9 mouse cellular contexts compared by ENCODE assay signal in genomic region chr15:31315630-31316231, GRCm38 (mm10). TPM values are rescaled to one million over a fixed set of nuclear protein-coding genes. Genes with fewer than 3 reads are reported as not detected.
DNase-seq lines count a peak whose midpoint lies in the region; ATAC-seq lines count a peak whose summit lies in the region.
"Had no signal": no experiment of that assay in that cellular context is flagged by ENCODE, and none has a peak within 500 bp of the region (broad histone marks: within the 10 kb centered on the region; RNA-seq: fewer than 3 reads in every experiment).

No protein-coding gene starts in this region.

- no peaks in the 10 kb centered on the region for H3K27me3 ChIP-seq in forebrain, embryonic 12.5 days
- no peaks in the 10 kb centered on the region for H3K27me3 ChIP-seq in heart, embryonic 16.5 days (ENCODE audit: control insufficient read depth, insufficient read depth, low read length)
- no peaks in the 10 kb centered on the region for H3K27me3 ChIP-seq in liver, embryonic 16.5 days (ENCODE audit: control insufficient read depth, insufficient read depth, low read depth, low read length)
- H3K27me3 ChIP-seq in neural tube, embryonic 15.5 days (replicated peaks), result no peaks in the 10 kb centered on the region
- H3K27me3 ChIP-seq: embryonic facial prominence, embryonic 13.5 days had no signal

- H3K4me1 ChIP-seq in forebrain, embryonic 12.5 days, result peaks cover 21% of the 10 kb centered on the region
- H3K4me1 ChIP-seq in heart, embryonic 16.5 days (ENCODE audit: control insufficient read depth, insufficient read depth, low read length), result 0 out of 2 replicates have a peak, but pooled peaks cover 2% of the 10 kb centered on the region
- no peaks in the 10 kb centered on the region for H3K4me1 ChIP-seq in liver, embryonic 16.5 days (ENCODE audit: control insufficient read depth, low read depth, low read length)
- H3K4me1 ChIP-seq in neural tube, embryonic 15.5 days, result peaks cover 12% of the 10 kb centered on the region

- H3K9me3 ChIP-seq in forebrain, embryonic 12.5 days, result no peaks in the 10 kb centered on the region
- H3K9me3 ChIP-seq in heart, embryonic 16.5 days (replicated peaks; ENCODE audit: control insufficient read depth, low read length), result no peaks in the 10 kb centered on the region; the same call in 1 of the 2 replicates
- H3K9me3 ChIP-seq in liver, embryonic 16.5 days (replicated peaks; ENCODE audit: control insufficient read depth, low read length), result no peaks in the 10 kb centered on the region; the same call in 1 of the 2 replicates
- H3K9me3 ChIP-seq in neural tube, embryonic 15.5 days (replicated peaks), result no peaks in the 10 kb centered on the region
- H3K9me3 ChIP-seq: embryonic facial prominence, embryonic 13.5 days had no signal

- no peak overlapping the region for H3K9ac ChIP-seq in forebrain, embryonic 12.5 days
- no peak overlapping the region for H3K9ac ChIP-seq in heart, embryonic 16.5 days (ENCODE audit: low read length)
- H3K9ac ChIP-seq in liver, embryonic 16.5 days (ENCODE audit: low read depth, low read length), result no peak overlapping the region
- no peak overlapping the region for H3K9ac ChIP-seq in neural tube, embryonic 15.5 days (replicated peaks)
- H3K9ac ChIP-seq: embryonic facial prominence, embryonic 13.5 days had no signal

- 2% methylated on average over 5 of the region's 5 CpGs for WGBS in forebrain, embryonic 12.5 days
- 8% methylated on average over 5 of the region's 5 CpGs for WGBS in heart, embryonic 16.5 days
- 10% methylated on average over 5 of the region's 5 CpGs for WGBS in liver, embryonic 16.5 days (ENCODE audit: insufficient replicate concordance)
- 4% methylated on average over 5 of the region's 5 CpGs for WGBS in neural tube, embryonic 15.5 days

- no peak overlapping the region for H3K27ac ChIP-seq in forebrain, embryonic 12.5 days
- no peak overlapping the region for H3K27ac ChIP-seq in heart, embryonic 16.5 days (ENCODE audit: low read length)
- no peak overlapping the region for H3K27ac ChIP-seq in liver, embryonic 16.5 days (ENCODE audit: low read length)
- H3K27ac ChIP-seq in neural tube, embryonic 15.5 days (replicated peaks), result no peak overlapping the region
- H3K27ac ChIP-seq: embryonic facial prominence, embryonic 13.5 days had no signal

- ATAC-seq in forebrain, embryonic 12.5 days (ENCODE audit: low FRiP score), result peak; percentile 81
- peak; percentile 76 for ATAC-seq in heart, embryonic 16.5 days (replicated peaks; ENCODE audit: extremely low read depth, insufficient read depth, low FRiP score)
- ATAC-seq in liver, embryonic 16.5 days (ENCODE audit: low read depth), result peak; percentile 51; the same call in 1 of the 2 replicates
- peak; percentile 86 for ATAC-seq in neural tube, embryonic 15.5 days (ENCODE audit: low FRiP score)

- peak; percentile 70 for DNase-seq in CD4-positive, CD25-positive, alpha-beta regulatory T cell, adult 2 months (ENCODE audit: low read depth, low spot score)
- DNase-seq in brain, embryonic 18.5 days (ENCODE audit: low read depth, low spot score), result peak; percentile 71
- DNase-seq in kidney, postnatal 25 days, result peak; percentile 81 to 91
- DNase-seq in testis, postnatal 14 days (ENCODE audit: low spot score), result peak; percentile 66

- H3K4me2 ChIP-seq in forebrain, embryonic 12.5 days, result no peak overlapping the region
- no peak overlapping the region for H3K4me2 ChIP-seq in heart, embryonic 16.5 days (ENCODE audit: low read depth, low read length)
- H3K4me2 ChIP-seq in liver, embryonic 16.5 days (ENCODE audit: low read depth, low read length), result no peak overlapping the region
- H3K4me2 ChIP-seq in neural tube, embryonic 15.5 days, result no peak overlapping the region
- H3K4me2 ChIP-seq: embryonic facial prominence, embryonic 13.5 days had no signal

- H3K4me3 ChIP-seq in forebrain, embryonic 12.5 days (replicated peaks), result no peak overlapping the region
- no peak overlapping the region for H3K4me3 ChIP-seq in heart, embryonic 16.5 days (ENCODE audit: low read length)
- H3K4me3 ChIP-seq in liver, embryonic 16.5 days (ENCODE audit: low read depth, low read length), result no peak overlapping the region
- no peak overlapping the region for H3K4me3 ChIP-seq in neural tube, embryonic 15.5 days (replicated peaks)
- H3K4me3 ChIP-seq: embryonic facial prominence, embryonic 13.5 days had no signal

- no peaks in the 10 kb centered on the region for H3K36me3 ChIP-seq in forebrain, embryonic 12.5 days (replicated peaks)
- H3K36me3 ChIP-seq in heart, embryonic 16.5 days (ENCODE audit: control insufficient read depth, insufficient read depth), result no peaks in the 10 kb centered on the region
- no peaks in the 10 kb centered on the region for H3K36me3 ChIP-seq in liver, embryonic 16.5 days (ENCODE audit: control insufficient read depth, insufficient read depth)
- no peaks in the 10 kb centered on the region for H3K36me3 ChIP-seq in neural tube, embryonic 15.5 days
- H3K36me3 ChIP-seq: embryonic facial prominence, embryonic 13.5 days had no signal

RNA-seq across cellular contexts. Expression of gene Ankrd33b, which starts 51.8 kb away (rescaled TPM):
- 0.60 and 0.70 TPM in 2 replicates for polyA plus RNA-seq in forebrain, embryonic 12.5 days (2016; fragmentation: Nextera tagmentation; extraction: Ambion mirVana)
- polyA plus RNA-seq in heart, embryonic 16.5 days (2015; fragmentation: Nextera tagmentation; extraction: Ambion mirVana), result 4.6 and 5.4 TPM in 2 replicates
- polyA plus RNA-seq in liver, embryonic 16.5 days (2015; fragmentation: Nextera tagmentation; extraction: Ambion mirVana), result 0.37 and 0.68 TPM in 2 replicates
- 0.70 and 2.6 TPM in 2 replicates for polyA plus RNA-seq in neural tube, embryonic 15.5 days (2015; fragmentation: Nextera tagmentation; extraction: Ambion mirVana)
